Mouse (Mus musculus) lung, adult 2 months (tissue): ENCODE data around the gene Gm5431.
"Not testable (repeated sequence)": the region's sequence is repeated elsewhere in the genome, so short reads cannot be mapped to it uniquely, and the experiment has no call there.

ENCODE experiments used
- CTCF ChIP-seq: fragments of 200-500 bp; IDR thresholded peaks from 2 replicates; pipeline ENCODE4 v1.5.1; 2011; ENCODE audit warnings: mild to moderate bottlenecking, low read length, control low read depth; ENCODE audit not compliant: insufficient read depth
- POLR2A ChIP-seq: fragments of 200-500 bp; IDR thresholded peaks from 2 replicates; pipeline ENCODE4 v1.6.1; 2011; ENCODE audit warnings: low read depth, mild to moderate bottlenecking, control low read depth, low read length, borderline replicate concordance; ENCODE audit errors: extremely low read depth

GRCm38 (mm10) chr11:48901567-48901930 lies 465 bp downstream of the Gm5431 start:
- TF ChIP-seq POLR2A, CTCF: not testable (repeated sequence)
